Mouse (Mus musculus): ENCODE measurements around the gene Hnf1a. TPM values are rescaled to one million over a fixed set of nuclear protein-coding genes. Genes with fewer than 3 reads are reported as not detected.
"Not testable (repeated sequence)": the region's sequence is repeated elsewhere in the genome, so short reads cannot be mapped to it uniquely, and the experiment has no call there.

Hnf1a gene
- polyA plus RNA-seq, 1 experiment from 2014 or later: 1.9 TPM

DNA sequence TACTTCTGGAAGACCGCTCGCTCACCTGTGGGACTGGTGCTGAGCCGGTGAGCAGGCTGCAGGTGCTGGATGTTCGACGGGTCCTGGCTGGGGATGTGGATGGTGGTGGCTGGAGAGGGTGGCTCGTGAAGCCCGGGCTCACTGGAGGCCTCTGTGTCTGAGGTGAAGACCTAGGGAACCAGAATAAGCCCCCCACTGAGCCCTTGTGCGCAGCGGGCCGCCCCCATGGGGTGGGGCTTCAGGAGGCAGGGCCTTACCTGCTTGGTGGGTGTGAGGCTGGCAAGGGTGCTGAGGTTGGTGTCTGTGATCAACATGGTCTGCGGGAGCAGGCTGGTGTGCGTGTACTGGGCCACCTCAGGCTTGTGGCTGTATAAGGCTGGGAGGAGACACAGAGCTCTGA lies 20.2 kb downstream of the Hnf1a start:
- Histone ChIP-seq H3K4me1 (peaks cover 13% of the 10 kb centered on the region), H3K27ac (no peak overlapping the region), H3K9me3 (no peaks in the 10 kb centered on the region), H3K36me3 (peaks cover 40% of the 10 kb centered on the region), H3K4me3 (no peak overlapping the region), H3K27me3 (ENCODE audit: insufficient read depth, poor library complexity, severe bottlenecking) (no peaks in the 10 kb centered on the region)
- DNase-seq (ENCODE audit: low spot score): no peak
- WGBS: 66% methylated on average over 12 of the region's 12 CpGs

DNA sequence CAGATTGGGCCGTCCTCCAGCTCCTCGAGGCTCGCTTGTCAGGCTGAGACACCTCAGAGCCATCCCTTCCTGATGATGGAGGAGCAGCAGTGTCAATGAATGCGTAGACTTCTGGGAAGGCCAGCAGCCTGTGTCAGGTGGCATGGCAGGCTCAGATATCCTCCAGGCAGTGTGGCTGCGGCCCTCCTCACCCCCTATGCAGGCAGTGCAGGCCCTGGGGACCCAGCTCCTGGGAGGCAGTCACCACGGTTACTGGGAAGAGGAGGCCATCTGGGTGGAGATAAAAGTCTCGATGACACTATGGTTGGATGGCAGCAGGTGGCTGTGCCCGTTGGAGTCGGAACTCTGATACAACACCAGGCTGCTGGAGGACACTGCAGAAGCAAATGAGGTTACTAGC lies 21.1 kb downstream of the Hnf1a start:
- Histone ChIP-seq H3K27ac (no peak overlapping the region), H3K4me3 (no peak overlapping the region), H3K4me1 (peaks cover 13% of the 10 kb centered on the region), H3K27me3 (ENCODE audit: insufficient read depth, poor library complexity, severe bottlenecking) (no peaks in the 10 kb centered on the region), H3K36me3 (peaks cover 43% of the 10 kb centered on the region), H3K9me3 (no peaks in the 10 kb centered on the region)
- WGBS: 87% methylated on average over 9 of the region's 9 CpGs
- no peak for DNase-seq (ENCODE audit: low spot score)

DNA sequence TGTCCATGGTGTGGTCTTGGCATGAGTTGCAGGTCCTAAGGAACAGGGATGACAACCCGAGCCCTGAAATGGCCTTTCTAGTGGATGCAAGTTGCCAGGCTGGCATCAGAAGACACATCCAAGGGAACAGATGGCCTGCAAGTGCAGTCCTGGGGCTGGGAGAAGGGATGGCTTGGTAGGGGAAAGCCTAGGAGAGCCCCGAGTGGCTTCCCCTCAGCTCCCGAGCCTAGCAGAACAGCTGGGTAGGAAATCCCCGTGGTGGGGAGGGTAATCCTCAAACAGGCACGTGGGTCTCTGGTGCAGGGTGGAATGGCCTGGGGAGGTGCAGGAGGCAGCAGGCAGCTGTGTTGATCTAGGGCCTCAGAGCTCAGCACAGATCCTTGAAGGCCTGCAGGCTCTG lies 21.6 kb downstream of the Hnf1a start:
- H3K36me3 ChIP-seq: peaks cover 43% of the 10 kb centered on the region
- H3K4me1 ChIP-seq: peaks cover 13% of the 10 kb centered on the region
- no peaks in the 10 kb centered on the region for H3K27me3 ChIP-seq (ENCODE audit: insufficient read depth, poor library complexity, severe bottlenecking)
- no peak for DNase-seq (ENCODE audit: low spot score)
- H3K27ac ChIP-seq: no peak overlapping the region
- H3K9me3 ChIP-seq: no peaks in the 10 kb centered on the region
- 71% methylated on average over 5 of the region's 5 CpGs for WGBS
- H3K4me3 ChIP-seq: no peak overlapping the region

DNA sequence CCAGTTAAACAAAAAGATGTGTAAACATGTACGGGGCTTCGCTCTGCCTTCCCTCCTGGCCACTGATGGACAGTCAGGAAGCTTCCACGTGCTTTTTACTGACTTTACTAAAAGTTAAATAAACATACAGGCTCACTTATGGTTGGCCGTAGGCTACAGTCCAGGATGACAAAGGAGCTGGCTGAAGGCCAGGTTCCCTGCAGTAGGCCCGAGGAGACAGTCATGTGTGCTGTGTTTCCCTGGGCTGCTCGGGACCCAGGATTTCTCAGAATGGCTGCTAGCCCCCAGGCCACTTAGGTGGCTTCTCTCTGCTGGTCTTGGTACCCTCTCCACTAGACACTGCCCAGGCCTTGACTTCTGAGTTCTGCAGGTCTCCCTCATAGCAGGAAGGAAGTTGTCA lies 22.0 kb downstream of the Hnf1a start:
- peaks cover 46% of the 10 kb centered on the region for H3K36me3 ChIP-seq

DNA sequence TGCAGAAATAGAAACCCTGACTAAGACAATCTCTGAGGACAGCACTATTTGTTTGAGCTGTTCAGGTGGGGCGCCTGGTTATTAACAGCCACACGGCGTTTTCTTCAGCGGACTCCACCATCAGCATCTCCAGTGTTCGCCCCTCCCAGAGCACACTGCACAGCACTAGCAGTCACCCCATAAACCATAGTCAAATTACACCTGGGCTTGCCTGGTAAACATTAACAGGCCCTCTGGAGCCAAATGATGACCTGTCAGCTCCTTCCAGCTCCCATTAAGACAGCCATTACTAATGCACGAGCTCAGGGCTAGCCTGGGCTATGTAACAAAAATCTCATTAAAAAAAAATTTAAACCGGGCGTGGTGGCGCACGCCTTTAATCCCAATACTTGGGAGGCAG lies 25.8 kb downstream of the Hnf1a start:
- Histone ChIP-seq H3K27ac (no peak overlapping the region), H3K27me3 (ENCODE audit: insufficient read depth, poor library complexity, severe bottlenecking) (no peaks in the 10 kb centered on the region), H3K4me3 (no peak overlapping the region), H3K9me3 (no peaks in the 10 kb centered on the region), H3K4me1 (peaks cover 11% of the 10 kb centered on the region; the same call in 1 of the 2 replicates), H3K36me3 (peaks cover 49% of the 10 kb centered on the region)
- DNase-seq (ENCODE audit: low spot score): no peak
- WGBS: 93% methylated on average over 10 of the region's 10 CpGs

More for the DNA sequence above, 22.0 kb downstream of the Hnf1a start:
- Histone ChIP-seq H3K27ac (no peak overlapping the region), H3K27me3 (ENCODE audit: insufficient read depth, poor library complexity, severe bottlenecking) (no peaks in the 10 kb centered on the region), H3K9me3 (no peaks in the 10 kb centered on the region), H3K4me3 (no peak overlapping the region), H3K4me1 (peaks cover 13% of the 10 kb centered on the region)
- DNase-seq (ENCODE audit: low spot score): no peak
- 73% methylated on average over 6 of the region's 6 CpGs for WGBS

DNA sequence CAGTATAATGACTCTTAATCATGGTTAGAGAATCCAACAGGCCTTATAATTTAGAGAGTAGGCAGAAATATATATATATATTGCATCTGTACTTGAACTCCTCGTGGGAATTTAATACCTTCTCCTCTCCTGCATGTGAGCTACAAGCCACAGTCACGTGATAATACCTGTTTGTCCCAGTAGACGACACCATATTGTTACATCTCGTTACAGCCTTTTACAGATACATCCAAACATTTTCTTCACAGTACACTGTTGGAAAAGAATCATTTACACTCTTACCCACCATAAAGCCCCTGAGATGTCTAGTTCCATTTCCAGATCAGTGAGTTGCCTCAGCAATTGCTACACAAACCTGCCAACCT lies 28.1 kb downstream of the Hnf1a start:
- Histone ChIP-seq H3K27me3 (ENCODE audit: insufficient read depth, poor library complexity, severe bottlenecking) (no peaks in the 10 kb centered on the region), H3K27ac (peak overlapping the region; percentile 97), H3K9me3 (no peaks in the 10 kb centered on the region), H3K4me1 (peaks cover 8% of the 10 kb centered on the region; the same call in 1 of the 2 replicates), H3K36me3 (peaks cover 30% of the 10 kb centered on the region), H3K4me3 (peak overlapping the region; percentile 96)
- DNase-seq (ENCODE audit: low spot score): no peak
- WGBS: 49% methylated on average over 4 of the region's 4 CpGs

DNA sequence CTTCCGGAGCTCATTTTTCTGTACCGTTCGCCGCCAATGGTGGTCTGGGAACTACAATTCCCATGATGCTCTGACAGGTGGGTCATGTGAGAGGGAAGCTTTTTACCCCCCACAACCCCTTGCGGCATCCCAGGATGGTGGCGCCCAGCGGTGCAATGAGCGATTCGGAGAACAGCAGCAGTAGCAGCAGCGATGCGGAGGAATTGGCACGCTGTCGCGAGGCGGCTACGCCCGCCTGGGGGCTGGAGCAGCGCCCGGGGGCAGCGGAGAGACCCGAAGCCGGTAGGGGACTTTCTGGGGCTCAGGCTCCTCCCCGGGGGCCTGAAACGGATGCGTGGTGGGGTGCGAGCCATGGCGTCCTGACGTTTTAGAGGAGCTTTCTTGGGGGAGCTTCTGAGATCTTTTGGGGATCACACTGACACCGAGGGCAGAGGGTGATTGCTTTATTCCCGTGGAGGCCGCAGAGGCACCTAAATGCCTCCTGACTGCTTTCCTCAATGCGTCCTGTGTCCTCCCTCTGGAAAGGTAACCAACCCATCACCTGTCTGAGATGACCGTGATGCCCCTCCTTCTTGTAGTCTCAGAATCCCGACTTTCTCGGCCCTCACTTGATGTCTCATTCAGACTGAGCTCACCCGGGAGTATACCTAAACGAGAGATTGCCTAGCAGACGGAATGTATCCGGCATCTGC lies 28.7 kb downstream of the Hnf1a start, which contains the start of gene 2210016L21Rik:
TSS of gene 2210016L21Rik (plus strand) at position 85 of the 692 bp plus-strand sequence.
- Histone ChIP-seq H3K9me3 (no peaks in the 10 kb centered on the region), H3K27ac (peak within 1 kb of the TSS; percentile 97), H3K36me3 (peaks cover 25% of the 10 kb centered on the region), H3K4me1 (peaks cover 8% of the 10 kb centered on the region; the same call in 1 of the 2 replicates), H3K27me3 (ENCODE audit: insufficient read depth, poor library complexity, severe bottlenecking) (no peaks in the 10 kb centered on the region), H3K4me3 (peak within 1 kb of the TSS; percentile 96)
- DNase-seq (ENCODE audit: low spot score): peak; percentile 97
- 2% methylated on average over 39 of the region's 39 CpGs for WGBS

DNA sequence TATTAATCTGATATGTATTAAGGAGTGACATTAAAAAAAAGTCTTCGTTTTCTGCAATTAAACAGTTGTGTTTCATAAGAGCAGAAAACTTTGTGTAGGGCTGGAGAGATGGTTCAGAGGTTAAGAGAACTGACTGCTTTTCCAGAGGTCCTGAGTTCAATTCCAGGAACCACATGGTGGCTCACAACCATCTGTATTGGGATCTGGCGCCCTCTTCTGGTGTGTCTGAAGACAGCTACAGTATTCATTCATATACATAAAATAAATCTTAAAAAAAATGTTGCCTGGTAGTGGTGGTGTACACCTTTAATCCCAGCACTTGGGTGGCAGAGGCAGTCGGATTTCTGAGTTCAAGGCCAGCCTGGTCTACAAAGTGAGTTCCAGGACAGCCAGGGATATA lies 29.8 kb downstream of the Hnf1a start:
- not testable (repeated sequence) for H3K4me3 ChIP-seq; H3K27ac ChIP-seq; H3K9me3 ChIP-seq; H3K27me3 ChIP-seq (ENCODE audit: insufficient read depth, poor library complexity, severe bottlenecking); DNase-seq (ENCODE audit: low spot score); H3K4me1 ChIP-seq
- 50% methylated on average over 3 of the region's 3 CpGs for WGBS
- H3K36me3 ChIP-seq: peaks cover 14% of the 10 kb centered on the region

DNA sequence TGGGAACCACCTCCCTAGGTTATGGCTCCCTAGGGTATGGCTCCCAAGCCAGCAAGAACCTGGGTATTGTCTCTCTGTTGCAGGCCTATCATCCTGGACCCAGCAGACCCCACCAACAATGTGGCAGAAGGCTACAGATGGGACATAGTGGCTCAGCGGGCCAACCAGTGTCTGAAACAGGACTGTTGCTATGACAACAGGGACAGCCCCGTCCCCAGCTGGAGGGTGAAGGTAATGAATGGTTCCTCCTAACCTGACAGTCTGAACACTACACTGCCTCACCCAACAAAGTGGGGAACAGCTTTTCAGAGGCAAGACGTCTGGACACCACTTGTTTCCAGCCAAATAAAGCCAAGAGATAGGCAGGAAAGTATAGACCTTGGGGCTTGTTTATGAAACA lies 35.1 kb downstream of the Hnf1a start:
- Histone ChIP-seq H3K4me1 (no peaks in the 10 kb centered on the region), H3K36me3 (no peaks in the 10 kb centered on the region), H3K9me3 (no peaks in the 10 kb centered on the region), H3K4me3 (no peak overlapping the region), H3K27ac (no peak overlapping the region), H3K27me3 (ENCODE audit: insufficient read depth, poor library complexity, severe bottlenecking) (no peaks in the 10 kb centered on the region)
- DNase-seq (ENCODE audit: low spot score): no peak
- WGBS: 26% methylated on average over 3 of the region's 3 CpGs

DNA sequence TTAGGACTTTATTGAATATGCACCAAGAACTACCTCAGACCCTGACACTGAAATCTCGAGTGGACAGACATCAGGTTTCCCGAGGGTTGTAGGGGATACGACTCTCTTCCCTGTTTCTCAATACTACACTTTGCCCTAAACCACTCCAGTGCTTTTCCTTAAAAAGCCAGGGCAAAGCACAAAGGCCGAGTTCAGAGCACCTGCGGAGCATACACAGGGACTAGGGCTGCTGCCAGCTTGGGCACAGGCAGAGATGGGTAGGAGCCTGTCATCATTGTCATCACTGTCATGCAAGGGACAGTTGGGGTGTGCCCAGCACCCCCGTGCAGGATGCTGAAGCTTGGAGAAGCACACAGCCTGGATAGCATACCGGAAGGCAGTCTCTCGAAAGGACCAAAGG lies 37.7 kb downstream of the Hnf1a start:
- Histone ChIP-seq H3K4me1 (no peaks in the 10 kb centered on the region), H3K36me3 (no peaks in the 10 kb centered on the region), H3K9me3 (no peaks in the 10 kb centered on the region), H3K27me3 (ENCODE audit: insufficient read depth, poor library complexity, severe bottlenecking) (no peaks in the 10 kb centered on the region), H3K27ac (no peak overlapping the region), H3K4me3 (no peak overlapping the region)
- no peak for DNase-seq (ENCODE audit: low spot score)
- WGBS: 83% methylated on average over 8 of the region's 8 CpGs

DNA sequence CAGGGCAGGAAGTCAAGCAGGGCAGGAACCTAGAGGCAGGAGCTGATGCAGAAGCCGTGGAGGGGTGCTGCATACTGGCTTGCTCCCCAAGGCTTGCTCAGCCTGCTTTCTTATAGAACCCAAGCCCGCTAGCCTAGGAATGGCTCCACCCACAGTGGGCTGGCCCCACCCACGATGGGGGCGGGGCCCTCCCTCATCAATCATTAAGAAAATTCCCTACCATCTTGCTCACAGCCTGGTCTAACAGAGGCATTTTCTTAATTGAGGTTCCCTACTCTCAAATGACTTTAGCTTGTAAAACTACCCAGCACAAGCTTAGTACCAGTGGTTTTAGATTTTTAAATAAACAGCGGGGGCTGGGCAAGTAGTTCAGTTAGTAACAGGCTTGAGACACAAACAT lies 39.3 kb downstream of the Hnf1a start:
- no peak for DNase-seq (ENCODE audit: low spot score)
- Histone ChIP-seq H3K9me3 (no peaks in the 10 kb centered on the region), H3K27ac (no peak overlapping the region), H3K36me3 (no peaks in the 10 kb centered on the region), H3K4me1 (no peaks in the 10 kb centered on the region), H3K4me3 (no peak overlapping the region), H3K27me3 (ENCODE audit: insufficient read depth, poor library complexity, severe bottlenecking) (no peaks in the 10 kb centered on the region)
- 52% methylated on average over 5 of the region's 5 CpGs for WGBS

DNA sequence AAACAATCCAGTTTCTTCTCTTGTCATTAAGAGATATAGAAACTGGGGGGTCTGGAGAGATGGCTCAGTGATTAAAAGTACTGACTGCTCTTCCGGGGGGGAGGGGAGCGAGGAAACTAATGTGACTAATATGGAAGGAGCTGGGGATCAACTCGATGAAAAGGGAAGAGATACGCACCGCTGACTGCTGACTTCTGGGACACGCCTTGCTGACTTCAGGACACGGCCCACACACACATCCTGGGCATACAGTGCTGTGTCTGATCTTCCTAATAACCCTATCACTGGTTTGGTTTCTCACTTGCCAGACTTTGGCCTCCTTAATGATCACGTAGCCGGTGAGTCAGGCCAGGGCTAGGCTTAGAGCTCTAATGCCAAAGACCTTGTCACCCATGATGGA lies 44.1 kb downstream of the Hnf1a start:
- DNase-seq (ENCODE audit: low spot score): no peak

DNA sequence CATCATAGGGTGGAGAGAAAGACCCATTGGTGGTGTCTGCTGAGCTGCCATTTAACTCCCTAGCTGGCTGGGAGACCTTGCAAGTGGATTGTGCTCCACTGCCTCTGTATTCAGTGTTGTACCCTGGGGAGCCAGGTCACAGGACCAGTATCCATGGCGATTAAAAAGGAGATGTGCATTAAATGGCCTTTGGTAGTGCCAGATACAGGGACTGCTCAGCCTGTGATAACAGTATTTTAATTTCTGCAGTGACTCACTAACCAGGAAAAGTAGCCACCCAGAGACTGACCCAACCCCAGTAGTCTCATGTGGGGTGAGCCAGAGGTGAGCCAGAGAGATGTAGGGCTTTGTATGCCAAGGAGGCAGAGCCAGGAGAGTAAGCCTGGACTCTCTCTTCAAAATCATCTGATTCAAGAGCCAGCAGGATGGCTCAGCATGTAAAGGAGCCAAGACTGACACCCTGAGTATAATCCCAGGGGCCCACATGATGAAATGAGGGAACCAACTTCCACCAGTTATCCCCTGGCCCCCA lies 44.7 kb downstream of the Hnf1a start:
- no peaks in the 10 kb centered on the region for H3K9me3 ChIP-seq
- peaks cover 6% of the 10 kb centered on the region; the same call in 1 of the 2 replicates for H3K4me1 ChIP-seq
- H3K4me3 ChIP-seq: no peak overlapping the region
- H3K27ac ChIP-seq: no peak overlapping the region
- DNase-seq (ENCODE audit: low spot score): no peak
- WGBS: 54% methylated on average over 1 of the region's 1 CpGs
- H3K27me3 ChIP-seq (ENCODE audit: insufficient read depth, poor library complexity, severe bottlenecking): no peaks in the 10 kb centered on the region
- H3K36me3 ChIP-seq: no peaks in the 10 kb centered on the region

More for the DNA sequence above, 44.1 kb downstream of the Hnf1a start:
- no peaks in the 10 kb centered on the region for H3K27me3 ChIP-seq (ENCODE audit: insufficient read depth, poor library complexity, severe bottlenecking)
- no peak overlapping the region for H3K27ac ChIP-seq
- H3K4me1 ChIP-seq: peaks cover 6% of the 10 kb centered on the region; the same call in 1 of the 2 replicates
- 81% methylated on average over 9 of the region's 9 CpGs for WGBS
- H3K4me3 ChIP-seq: no peak overlapping the region
- H3K9me3 ChIP-seq: no peaks in the 10 kb centered on the region
- no peaks in the 10 kb centered on the region for H3K36me3 ChIP-seq

Measured in heart, embryonic 10.5 days (tissue).